Mouse (Mus musculus): ENCODE results near the gene Znrd1as. TPM values are rescaled to one million over a fixed set of nuclear protein-coding genes. Genes with fewer than 3 reads are reported as not detected.
"Not testable (repeated sequence)": the region's sequence is repeated elsewhere in the genome, so short reads cannot be mapped to it uniquely, and the experiment has no call there.

Gene Znrd1as
- total and polyA plus RNA-seq, 3 experiments, result 1.8 to 2.8 TPM; not detected in 1

DNA sequence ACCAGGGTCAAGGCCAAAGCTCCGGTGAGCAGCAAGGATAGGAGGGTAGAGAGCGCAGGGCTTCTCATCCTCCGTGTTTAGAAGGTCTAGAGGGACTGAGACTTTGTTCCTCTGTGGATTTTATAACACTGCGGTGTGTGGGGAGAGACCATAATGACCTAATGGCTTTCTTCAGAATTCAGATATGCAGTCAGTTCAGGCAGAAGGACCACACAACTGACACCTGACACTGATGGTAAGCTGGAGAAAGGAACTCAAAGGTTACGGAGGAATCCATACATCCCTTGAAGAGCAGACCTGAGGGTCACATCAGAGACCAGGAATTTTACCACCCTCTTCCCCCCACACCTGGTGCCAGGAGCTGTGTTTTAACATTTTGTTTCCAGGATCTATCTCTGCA is 31.0 kb downstream of the Znrd1as start, which contains the start of gene H2-M5:
Gene H2-M5, minus strand, starts transcription at position 101 of the 400 bp plus-strand sequence.
- H3K9me3 ChIP-seq (replicated peaks; ENCODE audit: insufficient read depth, low read length), result no peaks in the 10 kb centered on the region
- DNase-seq (ENCODE audit: low read depth, low spot score), result no peak
- H3K9ac ChIP-seq (ENCODE audit: control insufficient read depth, low read depth, low read length, poor library complexity, severe bottlenecking), result no peak within 1 kb of the TSS
- TF ChIP-seq USF2 (IDR thresholded peaks at IDR 0.05; ENCODE audit: borderline replicate concordance in 1 of 2, insufficient read depth in 1 of 2, low read depth in 1 of 2, low read length in 2 of 2) (no peak), EP300 (IDR thresholded peaks at IDR 0.05; ENCODE audit: low read depth in 1 of 2, low read length in 2 of 2) (no peak), ETS1 (IDR thresholded peaks at IDR 0.05; ENCODE audit: low read depth, low read length) (no peak), POLR2A (IDR thresholded peaks at IDR 0.05; ENCODE audit: control insufficient read depth in 1 of 2, insufficient read depth in 1 of 2, low read depth in 1 of 2, low read length in 2 of 2, poor library complexity in 1 of 2) (no peak), MAZ (IDR thresholded peaks at IDR 0.05; ENCODE audit: low read depth, low read length) (no peak), UBTF (IDR thresholded peaks at IDR 0.05; ENCODE audit: borderline replicate concordance, insufficient read depth, low read depth, low read length) (no peak), TCF12 (IDR thresholded peaks at IDR 0.05; ENCODE audit: low read depth, low read length) (no peak), KAT2A (conservative IDR thresholded peaks at IDR 0.05; ENCODE audit: low read depth, low read length) (no peak)
- H3K27me3 ChIP-seq (ENCODE audit: control insufficient read depth in 1 of 2, insufficient read depth in 2 of 2, low read length in 2 of 2), result peaks cover 0 to 2% of the 10 kb centered on the region in 2 experiments; a peak in 2 of 4 replicates
- H3K79me2 ChIP-seq (ENCODE audit: control insufficient read depth, insufficient read depth, low read length, poor library complexity), result no peaks in the 10 kb centered on the region
- H3K4me1 ChIP-seq (ENCODE audit: control insufficient read depth in 1 of 2, insufficient read depth in 2 of 2, low read length in 2 of 2), result peaks cover 3 to 6% of the 10 kb centered on the region in 2 experiments; a peak in 2 of 4 replicates
- peaks cover 0 to 11% of the 10 kb centered on the region in 2 experiments; a peak in 2 of 4 replicates for H3K36me3 ChIP-seq (ENCODE audit: control insufficient read depth in 1 of 2, insufficient read depth in 2 of 2, low read length in 2 of 2)
- no peak within 1 kb of the TSS for H3K4me3 ChIP-seq (ENCODE audit: control insufficient read depth in 1 of 2, insufficient read depth in 1 of 2, low read depth in 2 of 2, low read length in 2 of 2)
- no peak within 1 kb of the TSS for H3K27ac ChIP-seq (ENCODE audit: control insufficient read depth, low read depth, low read length)

DNA sequence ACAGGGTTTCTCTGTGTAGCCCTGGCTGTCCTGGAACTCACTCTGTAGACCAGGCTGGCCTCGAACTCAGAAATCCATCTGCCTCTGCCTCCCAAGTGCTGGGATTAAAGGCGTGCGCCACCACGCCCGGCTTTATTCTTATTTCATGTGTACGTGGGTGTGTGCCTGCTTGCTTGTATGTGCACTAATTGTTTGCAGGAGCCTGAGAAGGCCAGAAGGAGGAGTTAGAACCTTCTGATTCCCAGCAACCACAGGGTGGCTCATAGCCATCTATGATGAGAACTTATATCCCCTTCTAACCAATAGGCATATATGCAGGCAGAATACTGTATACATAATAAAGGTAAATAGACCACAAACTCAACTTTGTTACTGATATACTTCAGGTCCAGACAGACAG is 32.2 kb downstream of the Znrd1as start:
- H3K4me1 ChIP-seq (ENCODE audit: control insufficient read depth in 1 of 2, insufficient read depth in 2 of 2, low read length in 2 of 2); H3K9me3 ChIP-seq (replicated peaks; ENCODE audit: insufficient read depth, low read length); H3K9ac ChIP-seq (ENCODE audit: control insufficient read depth, low read depth, low read length, poor library complexity, severe bottlenecking); H3K27me3 ChIP-seq (ENCODE audit: control insufficient read depth in 1 of 2, insufficient read depth in 2 of 2, low read length in 2 of 2); H3K79me2 ChIP-seq (ENCODE audit: control insufficient read depth, insufficient read depth, low read length, poor library complexity); H3K27ac ChIP-seq (ENCODE audit: control insufficient read depth, low read depth, low read length); H3K4me3 ChIP-seq (ENCODE audit: control insufficient read depth in 1 of 2, insufficient read depth in 1 of 2, low read depth in 2 of 2, low read length in 2 of 2): not testable (repeated sequence)
- peaks cover 0 to 11% of the 10 kb centered on the region in 2 experiments; a peak in 2 of 4 replicates for H3K36me3 ChIP-seq (ENCODE audit: control insufficient read depth in 1 of 2, insufficient read depth in 2 of 2, low read length in 2 of 2)
- DNase-seq (ENCODE audit: low read depth, low spot score), result peak; percentile 3

DNA sequence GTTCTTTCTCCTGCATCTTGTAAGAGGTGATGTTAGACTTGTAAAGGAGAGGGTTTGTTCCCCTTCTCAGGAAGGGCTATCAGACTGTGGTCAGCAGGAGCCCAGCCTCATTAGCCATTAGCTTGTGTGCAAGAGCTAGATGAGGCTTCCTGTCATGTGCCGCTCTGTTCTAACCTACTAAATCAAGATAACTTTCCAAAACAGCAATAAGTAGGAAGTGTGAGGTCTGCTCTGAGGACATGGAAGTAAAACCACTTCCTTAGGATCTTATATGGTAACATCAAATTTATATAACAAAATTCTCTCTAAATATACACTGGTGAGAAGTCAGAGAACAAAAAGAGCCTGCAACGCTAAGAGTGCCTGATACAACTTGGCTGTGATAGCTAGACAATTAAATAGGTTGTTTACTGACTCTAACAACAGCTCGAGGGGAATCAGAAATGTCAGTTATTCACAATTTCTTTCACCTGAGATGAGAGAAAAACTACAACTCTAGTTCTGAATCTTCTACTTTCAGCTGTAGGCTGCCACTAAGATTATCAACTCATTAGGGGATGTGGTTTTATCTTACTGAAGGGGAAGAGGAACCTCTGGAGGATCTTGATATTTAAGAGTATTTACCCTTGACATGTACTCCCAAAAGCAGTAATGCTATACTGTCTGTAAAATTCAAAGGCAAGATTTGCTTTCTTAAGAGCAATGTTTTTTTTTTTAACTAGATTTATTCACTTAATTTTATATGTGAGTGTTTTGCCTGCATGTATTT is 34.1 kb downstream of the Znrd1as start:
- Histone ChIP-seq H3K4me3 (ENCODE audit: control insufficient read depth in 1 of 2, insufficient read depth in 1 of 2, low read depth in 2 of 2, low read length in 2 of 2) (peak overlapping the region in 1 of 2 experiments; percentile 10; a peak in 1 of 4 replicates), H3K36me3 (ENCODE audit: control insufficient read depth in 1 of 2, insufficient read depth in 2 of 2, low read length in 2 of 2) (peaks cover 0 to 11% of the 10 kb centered on the region in 2 experiments; a peak in 2 of 4 replicates), H3K4me1 (ENCODE audit: control insufficient read depth in 1 of 2, insufficient read depth in 2 of 2, low read length in 2 of 2) (peaks cover 3 to 8% of the 10 kb centered on the region in 2 experiments; a peak in 2 of 4 replicates), H3K9ac (ENCODE audit: control insufficient read depth, low read depth, low read length, poor library complexity, severe bottlenecking) (no peak overlapping the region), H3K27ac (ENCODE audit: control insufficient read depth, low read depth, low read length) (peak overlapping the region; percentile 81), H3K79me2 (ENCODE audit: control insufficient read depth, insufficient read depth, low read length, poor library complexity) (no peaks in the 10 kb centered on the region), H3K9me3 (replicated peaks; ENCODE audit: insufficient read depth, low read length) (no peaks in the 10 kb centered on the region), H3K27me3 (ENCODE audit: control insufficient read depth in 1 of 2, insufficient read depth in 2 of 2, low read length in 2 of 2) (no peaks in the 10 kb centered on the region)
- DNase-seq (ENCODE audit: low read depth, low spot score), result peak; percentile 76
- TF ChIP-seq RCOR1 (IDR thresholded peaks at IDR 0.05; ENCODE audit: low read depth, low read length), result peak; percentile 76; the same call in 1 of the 2 replicates
- TF ChIP-seq JUND (IDR thresholded peaks at IDR 0.05; ENCODE audit: low read depth, low read length), result no peak
- no peak for TF ChIP-seq ZNF384 (IDR thresholded peaks at IDR 0.05; ENCODE audit: low read depth, low read length)
- peak; percentile 80 for TF ChIP-seq USF1 (IDR thresholded peaks at IDR 0.05; ENCODE audit: low read depth, low read length)
- peak; percentile 61 for TF ChIP-seq SIN3A (IDR thresholded peaks at IDR 0.05; ENCODE audit: low read length)
- TF ChIP-seq TCF12 (IDR thresholded peaks at IDR 0.05; ENCODE audit: low read depth, low read length), result peak; percentile 87
- peak; percentile 8; the same call in 1 of the 2 replicates for TF ChIP-seq TAL1 (IDR thresholded peaks at IDR 0.05; ENCODE audit: low read length)
- no peak for TF ChIP-seq MAFK (IDR thresholded peaks at IDR 0.05; ENCODE audit: borderline replicate concordance, low read depth, low read length)
- TF ChIP-seq BHLHE40 (IDR thresholded peaks at IDR 0.05; ENCODE audit: borderline replicate concordance, low read depth, low read length), result peak; percentile 79; the same call in 1 of the 2 replicates
- peak; percentile 88 to 92 for TF ChIP-seq EP300 (IDR thresholded peaks at IDR 0.05; ENCODE audit: low read depth in 1 of 2, low read length in 2 of 2)
- peak; percentile 53; the same call in 1 of the 2 replicates for TF ChIP-seq MAX (IDR thresholded peaks at IDR 0.05; ENCODE audit: low read length)
- peak; percentile 77; the same call in 1 of the 2 replicates for TF ChIP-seq ETS1 (IDR thresholded peaks at IDR 0.05; ENCODE audit: low read depth, low read length)
- peak; percentile 45; the same call in 1 of the 2 replicates for TF ChIP-seq ELF1 (IDR thresholded peaks at IDR 0.05; ENCODE audit: low read depth, low read length)
- peak; percentile 91 for TF ChIP-seq GATA1 (IDR thresholded peaks at IDR 0.05; ENCODE audit: low read depth, low read length)

All from MEL (cell line).